Mouse (Mus musculus) midbrain, embryonic 10.5 days (tissue): ENCODE data around the gene Cbx5. TPM values are rescaled to one million over a fixed set of nuclear protein-coding genes. Genes with fewer than 3 reads are reported as not detected.
"Not testable (repeated sequence)": the region's sequence is repeated elsewhere in the genome, so short reads cannot be mapped to it uniquely, and the experiment has no call there.

Experiments
- DNase-seq: peaks from one replicate; pipeline ENCODE4 v3.0.0-alpha.2; 2017; ENCODE audit warnings: low spot score
- H3K27ac ChIP-seq: fragments of 300-500 bp; sonication (generic); replicated peaks from 2 replicates; pipeline ENCODE4 v1.5.1; 2016; ENCODE audit warnings: mild to moderate bottlenecking
- H3K27me3 ChIP-seq: fragments of 300-500 bp; sonication (generic); 2 replicates; pipeline ENCODE4 v1.6.1; 2016; ENCODE audit warnings: low read depth, mild to moderate bottlenecking; ENCODE audit not compliant: poor library complexity, severe bottlenecking
- H3K36me3 ChIP-seq: fragments of 300-500 bp; sonication (generic); 2 replicates; pipeline ENCODE4 v1.6.1; 2016; ENCODE audit warnings: mild to moderate bottlenecking, moderate library complexity
- H3K4me1 ChIP-seq: fragments of 300-500 bp; sonication (generic); 2 replicates; pipeline ENCODE4 v1.6.1; 2016
- H3K4me3 ChIP-seq: fragments of 300-500 bp; sonication (generic); 2 replicates; pipeline ENCODE4 v1.5.1; 2016; ENCODE audit warnings: mild to moderate bottlenecking, moderate library complexity
- H3K9me3 ChIP-seq: fragments of 300-500 bp; sonication (generic); replicated peaks from 2 replicates; pipeline ENCODE4 v1.6.1; 2016; ENCODE audit warnings: mild to moderate bottlenecking
- WGBS: fragments of 180-500 bp; shearing (Covaris S2); methylation state at CpG from one replicate; pipeline ENCODE4 v1.1.7; 2016; 5-methylcytosine and 5-hydroxymethylcytosine counted together
- polyA plus RNA-seq: library from polyadenylated mRNA; unstranded; fragments of >200 nt; fragmentation: Nextera tagmentation; extraction: Ambion mirVana; gene quantifications from 2 replicates; pipeline ENCODE4 v1.2.1, GENCODE M21; 2016

Gene Cbx5
- polyA plus RNA-seq, result 194 and 206 TPM in 2 replicates

GRCm38 (mm10) chr15:103239685-103240159 lies at the start of gene Cbx5:
Cbx5 (minus strand) TSS chr15:103239816.
- Histone ChIP-seq H3K27me3 (no peaks in the 10 kb centered on the region), H3K9me3 (peaks cover 7% of the 10 kb centered on the region; the same call in 1 of the 2 replicates), H3K4me1 (peaks cover 41% of the 10 kb centered on the region), H3K27ac (peak within 1 kb of the TSS; percentile 98), H3K36me3 (peaks cover 62% of the 10 kb centered on the region), H3K4me3 (peak within 1 kb of the TSS; percentile 78)
- under 1% methylated on average over 39 of the region's 39 CpGs for WGBS
- peak; percentile 97 for DNase-seq

GRCm38 (mm10) chr15:103285778-103286417 lies 46.3 kb upstream of the Cbx5 start:
- Histone ChIP-seq H3K4me1 (peaks cover 12% of the 10 kb centered on the region), H3K27me3 (no peaks in the 10 kb centered on the region), H3K4me3 (no peak overlapping the region), H3K27ac (peak overlapping the region; percentile 1; the same call in 1 of the 2 replicates), H3K36me3 (peaks cover 51% of the 10 kb centered on the region), H3K9me3 (no peaks in the 10 kb centered on the region)
- DNase-seq, result no peak
- WGBS, result 88% methylated on average over 1 of the region's 1 CpGs

- 47% methylated on average over 2 of the region's 2 CpGs for WGBS
- Histone ChIP-seq H3K27me3 (no peaks in the 10 kb centered on the region), H3K36me3 (peaks cover 38% of the 10 kb centered on the region), H3K27ac (0 out of 2 replicates have a peak overlapping the region, but pooled peaks have one; percentile 35), H3K9me3 (no peaks in the 10 kb centered on the region), H3K4me3 (no peak overlapping the region), H3K4me1 (peaks cover 8% of the 10 kb centered on the region)
- DNase-seq, result no peak
Observed at GRCm38 (mm10) chr15:103284647-103285046, 45.0 kb upstream of the Cbx5 start.

DNA sequence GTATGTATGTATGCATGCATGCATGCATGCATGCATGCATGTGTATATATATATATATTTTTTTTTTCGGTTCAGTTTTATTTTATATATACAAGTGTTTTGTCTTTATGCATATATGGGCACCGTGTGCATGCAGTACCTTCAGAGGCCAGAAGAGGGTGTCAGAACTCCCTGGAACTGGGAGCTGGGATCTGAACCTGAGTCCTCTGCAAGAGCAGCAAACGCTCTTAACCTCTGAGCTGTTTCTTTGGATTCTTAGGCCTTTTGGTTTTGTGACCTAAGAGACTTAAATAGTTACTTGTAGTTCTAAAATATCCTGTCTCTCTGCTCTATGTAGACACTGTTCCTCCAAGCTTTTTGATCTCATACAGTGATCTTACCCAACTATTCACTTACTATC lies 44.5 kb upstream of the Cbx5 start:
- 61% methylated on average over 3 of the region's 3 CpGs for WGBS
- peaks cover 33% of the 10 kb centered on the region for H3K36me3 ChIP-seq
- no peak overlapping the region for H3K27ac ChIP-seq
- DNase-seq, result peak; percentile 58
- no peak overlapping the region for H3K4me3 ChIP-seq
- peaks cover 4% of the 10 kb centered on the region for H3K4me1 ChIP-seq
- H3K9me3 ChIP-seq, result no peaks in the 10 kb centered on the region
- no peaks in the 10 kb centered on the region for H3K27me3 ChIP-seq

DNA sequence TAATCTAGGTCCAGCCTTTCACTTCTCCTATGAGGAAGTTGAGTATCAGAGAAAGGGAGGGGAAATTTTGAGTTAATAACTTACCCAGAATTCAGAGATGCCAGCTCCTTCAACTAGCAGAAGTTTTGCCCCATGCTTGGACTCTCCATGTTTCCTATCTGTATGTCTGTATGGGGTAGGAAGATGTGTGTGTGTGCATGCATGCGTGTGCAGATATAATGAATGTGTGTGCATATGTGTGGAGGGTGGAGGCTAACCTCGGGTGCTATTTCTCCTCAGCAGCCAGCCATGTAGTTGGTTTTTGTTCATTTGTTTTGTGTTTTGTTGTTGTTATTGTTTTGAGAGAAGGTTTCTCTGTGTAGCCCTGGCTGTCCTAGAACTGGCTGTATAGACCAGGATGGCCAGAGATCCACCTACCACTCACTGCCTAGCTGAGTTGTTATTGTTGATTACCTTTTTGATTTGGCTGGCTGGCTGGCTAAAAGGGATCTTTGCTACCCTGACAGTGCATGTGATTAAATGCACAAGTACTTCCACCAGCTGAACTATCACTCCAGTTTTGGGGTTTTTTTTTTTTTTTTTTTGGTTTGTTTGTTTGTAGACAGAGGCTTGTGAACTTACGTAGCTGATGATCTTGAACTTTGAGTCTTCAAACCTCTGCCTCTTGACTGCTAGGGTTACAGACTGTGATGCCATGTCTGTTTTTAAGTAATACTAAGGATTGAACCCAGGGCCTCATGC lies 42.0 kb upstream of the Cbx5 start:
- no peak for DNase-seq
- WGBS, result 93% methylated on average over 3 of the region's 3 CpGs
- no peaks in the 10 kb centered on the region; the same call in 1 of the 2 replicates for H3K4me1 ChIP-seq

GRCm38 (mm10) chr15:103280817-103281464 lies 41.3 kb upstream of the Cbx5 start:
- H3K27me3 ChIP-seq, result no peaks in the 10 kb centered on the region
- no peak overlapping the region for H3K4me3 ChIP-seq
- H3K36me3 ChIP-seq, result peaks cover 13% of the 10 kb centered on the region
- no peaks in the 10 kb centered on the region for H3K9me3 ChIP-seq
- H3K27ac ChIP-seq, result no peak overlapping the region
- WGBS, result 77% methylated on average over 3 of the region's 3 CpGs
- peak; percentile 38 for DNase-seq
- no peaks in the 10 kb centered on the region; the same call in 1 of the 2 replicates for H3K4me1 ChIP-seq

More for the DNA sequence above, 42.0 kb upstream of the Cbx5 start:
- no peaks in the 10 kb centered on the region for H3K9me3 ChIP-seq
- no peak overlapping the region for H3K4me3 ChIP-seq
- H3K36me3 ChIP-seq, result peaks cover 20% of the 10 kb centered on the region
- no peaks in the 10 kb centered on the region for H3K27me3 ChIP-seq
- H3K27ac ChIP-seq, result no peak overlapping the region

GRCm38 (mm10) chr15:103279750-103280149 lies 40.1 kb upstream of the Cbx5 start:
- WGBS, result 65% methylated on average over 3 of the region's 3 CpGs

GRCm38 (mm10) chr15:103277949-103278348 lies 38.3 kb upstream of the Cbx5 start:
- no peaks in the 10 kb centered on the region for H3K27me3 ChIP-seq
- peaks cover 9% of the 10 kb centered on the region for H3K36me3 ChIP-seq
- DNase-seq, result no peak
- H3K9me3 ChIP-seq, result no peaks in the 10 kb centered on the region
- no peak overlapping the region for H3K27ac ChIP-seq
- H3K4me3 ChIP-seq, result no peak overlapping the region
- peaks cover 16% of the 10 kb centered on the region for H3K4me1 ChIP-seq
- 84% methylated on average over 7 of the region's 7 CpGs for WGBS

More at GRCm38 (mm10) chr15:103279750-103280149, 40.1 kb upstream of the Cbx5 start:
- no peaks in the 10 kb centered on the region for H3K9me3 ChIP-seq
- H3K27ac ChIP-seq, result no peak overlapping the region
- peaks cover under 1% of the 10 kb centered on the region for H3K4me1 ChIP-seq
- peaks cover 10% of the 10 kb centered on the region for H3K36me3 ChIP-seq
- DNase-seq, result no peak
- H3K4me3 ChIP-seq, result no peak overlapping the region
- H3K27me3 ChIP-seq, result no peaks in the 10 kb centered on the region

GRCm38 (mm10) chr15:103275943-103276342 lies 36.3 kb upstream of the Cbx5 start:
- WGBS, result 93% methylated on average over 3 of the region's 3 CpGs
- H3K36me3 ChIP-seq, H3K27me3 ChIP-seq, H3K4me3 ChIP-seq, H3K9me3 ChIP-seq, DNase-seq, H3K27ac ChIP-seq: not testable (repeated sequence)
- peaks cover 20% of the 10 kb centered on the region for H3K4me1 ChIP-seq

GRCm38 (mm10) chr15:103272419-103273279 lies 33.0 kb upstream of the Cbx5 start, which contains the start of gene Copz1:
Copz1 (plus strand) TSS chr15:103272714.
- peak; percentile 96 for DNase-seq
- H3K36me3 ChIP-seq, result 0 out of 2 replicates have a peak, but pooled peaks cover 2% of the 10 kb centered on the region
- peak within 1 kb of the TSS; percentile 91 for H3K27ac ChIP-seq
- under 1% methylated on average over 38 of the region's 38 CpGs for WGBS
- H3K4me1 ChIP-seq, result peaks cover 20% of the 10 kb centered on the region
- H3K4me3 ChIP-seq, result peak within 1 kb of the TSS; percentile 93
- H3K27me3 ChIP-seq, result no peaks in the 10 kb centered on the region
- H3K9me3 ChIP-seq, result no peaks in the 10 kb centered on the region

DNA sequence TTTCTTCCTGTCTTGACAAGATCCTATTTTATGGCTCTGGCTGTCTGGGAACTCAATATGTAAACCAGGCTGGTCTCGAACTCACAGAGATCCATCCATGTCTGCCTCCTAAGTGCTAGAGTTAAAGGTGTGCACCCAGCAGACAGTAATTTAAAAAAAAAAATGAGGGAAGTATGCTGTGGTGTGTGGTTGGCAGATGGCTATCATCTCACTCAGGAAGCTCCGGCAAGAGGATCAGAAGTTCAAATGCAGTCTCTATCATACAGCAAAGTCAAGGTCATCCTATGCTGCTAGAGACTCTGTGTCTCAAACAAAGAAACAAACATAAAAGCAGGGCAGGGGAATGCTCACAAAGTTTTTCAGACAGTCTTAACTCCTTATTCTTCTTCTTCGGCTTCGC lies 29.3 kb upstream of the Cbx5 start:
- no peaks in the 10 kb centered on the region for H3K27me3 ChIP-seq
- no peak overlapping the region for H3K27ac ChIP-seq
- peaks cover 12% of the 10 kb centered on the region for H3K4me1 ChIP-seq
- H3K9me3 ChIP-seq, result no peaks in the 10 kb centered on the region
- no peak for DNase-seq
- no peak overlapping the region for H3K4me3 ChIP-seq
- H3K36me3 ChIP-seq, result no peaks in the 10 kb centered on the region
- WGBS, result 81% methylated on average over 4 of the region's 4 CpGs

GRCm38 (mm10) chr15:103264794-103265193 lies 25.2 kb upstream of the Cbx5 start:
- WGBS, result 91% methylated on average over 2 of the region's 2 CpGs
- Histone ChIP-seq H3K27ac (no peak overlapping the region), H3K27me3 (no peaks in the 10 kb centered on the region), H3K4me3 (no peak overlapping the region), H3K4me1 (no peaks in the 10 kb centered on the region), H3K9me3 (no peaks in the 10 kb centered on the region), H3K36me3 (no peaks in the 10 kb centered on the region)
- DNase-seq, result no peak
